Mouse (Mus musculus) lung, postnatal 0 days (tissue): ENCODE data around the gene Acox1. TPM values are rescaled to one million over a fixed set of nuclear protein-coding genes. Genes with fewer than 3 reads are reported as not detected.
A peak's percentile ranks its signal among the peaks of the same experiment; 100 is the strongest.

Experiments used
- ATAC-seq: fragments of 200-750 bp; cut with Nextera tagmentation; 2 replicates; pipeline ENCODE4 v1.8.0; 2017; ENCODE audit warnings: moderate library complexity
- DNase-seq: peaks from one replicate; pipeline ENCODE4 v3.0.0-alpha.2; 2016; ENCODE audit warnings: low spot score
- H3K27ac ChIP-seq: fragments of 300-500 bp; sonication (generic); 2 replicates; pipeline ENCODE4 v1.5.1; 2014; ENCODE audit warnings: antibody characterized with exemption, mild to moderate bottlenecking, low read length, mixed read lengths
- H3K27me3 ChIP-seq: fragments of 300-500 bp; sonication (generic); replicated peaks from 2 replicates; pipeline ENCODE4 v1.6.1; 2014; ENCODE audit warnings: low read length, mixed read lengths; ENCODE audit not compliant: insufficient read depth
- H3K36me3 ChIP-seq: fragments of 300-500 bp; sonication (generic); 2 replicates; pipeline ENCODE4 v1.6.1; 2014; ENCODE audit warnings: low read length, mixed read lengths; ENCODE audit not compliant: insufficient read depth
- H3K4me1 ChIP-seq: fragments of 300-500 bp; sonication (generic); 2 replicates; pipeline ENCODE4 v1.6.1; 2014; ENCODE audit warnings: antibody characterized with exemption, low read depth, low read length, mixed read lengths; ENCODE audit not compliant: insufficient read depth
- H3K4me2 ChIP-seq: fragments of 300-500 bp; sonication (generic); replicated peaks from 2 replicates; pipeline ENCODE4 v1.6.1; 2014; ENCODE audit warnings: low read depth, mild to moderate bottlenecking, low read length, moderate library complexity, mixed read lengths
- H3K4me3 ChIP-seq: fragments of 300-500 bp; sonication (generic); 2 replicates; pipeline ENCODE4 v1.5.1; 2014; ENCODE audit warnings: low read depth, low read length
- H3K9ac ChIP-seq: fragments of 300-500 bp; sonication (generic); replicated peaks from 2 replicates; pipeline ENCODE4 v1.6.1; 2014; ENCODE audit warnings: low read depth, mild to moderate bottlenecking
- H3K9me3 ChIP-seq: fragments of 300-500 bp; sonication (generic); 2 replicates; pipeline ENCODE4 v1.6.1; 2016; ENCODE audit warnings: low read length, mixed read lengths
- CTCF ChIP-seq: IDR thresholded peaks from 2 replicates; pipeline ENCODE4 v1.5.1; 2016; ENCODE audit warnings: antibody characterized with exemption, mild to moderate bottlenecking
- EP300 ChIP-seq: IDR thresholded peaks from 2 replicates; pipeline ENCODE4 v1.6.1; 2016; ENCODE audit warnings: antibody characterized with exemption, mild to moderate bottlenecking, control low read depth
- WGBS: fragments of 180-500 bp; shearing (Covaris S2); extraction: QIAGEN DNeasy Blood & Tissue Kit; methylation state at CpG from one replicate; pipeline ENCODE4 v1.1.7; 2014; 5-methylcytosine and 5-hydroxymethylcytosine counted together
- polyA plus RNA-seq: library from polyadenylated mRNA; unstranded; fragments of >200 nt; fragmentation: Nextera tagmentation; extraction: Ambion mirVana; gene quantifications from 2 replicates; pipeline ENCODE4 v1.2.1, GENCODE M21; 2015

Acox1 gene
- polyA plus RNA-seq, 1 experiment from 2014 or later = 31.7 TPM

DNA sequence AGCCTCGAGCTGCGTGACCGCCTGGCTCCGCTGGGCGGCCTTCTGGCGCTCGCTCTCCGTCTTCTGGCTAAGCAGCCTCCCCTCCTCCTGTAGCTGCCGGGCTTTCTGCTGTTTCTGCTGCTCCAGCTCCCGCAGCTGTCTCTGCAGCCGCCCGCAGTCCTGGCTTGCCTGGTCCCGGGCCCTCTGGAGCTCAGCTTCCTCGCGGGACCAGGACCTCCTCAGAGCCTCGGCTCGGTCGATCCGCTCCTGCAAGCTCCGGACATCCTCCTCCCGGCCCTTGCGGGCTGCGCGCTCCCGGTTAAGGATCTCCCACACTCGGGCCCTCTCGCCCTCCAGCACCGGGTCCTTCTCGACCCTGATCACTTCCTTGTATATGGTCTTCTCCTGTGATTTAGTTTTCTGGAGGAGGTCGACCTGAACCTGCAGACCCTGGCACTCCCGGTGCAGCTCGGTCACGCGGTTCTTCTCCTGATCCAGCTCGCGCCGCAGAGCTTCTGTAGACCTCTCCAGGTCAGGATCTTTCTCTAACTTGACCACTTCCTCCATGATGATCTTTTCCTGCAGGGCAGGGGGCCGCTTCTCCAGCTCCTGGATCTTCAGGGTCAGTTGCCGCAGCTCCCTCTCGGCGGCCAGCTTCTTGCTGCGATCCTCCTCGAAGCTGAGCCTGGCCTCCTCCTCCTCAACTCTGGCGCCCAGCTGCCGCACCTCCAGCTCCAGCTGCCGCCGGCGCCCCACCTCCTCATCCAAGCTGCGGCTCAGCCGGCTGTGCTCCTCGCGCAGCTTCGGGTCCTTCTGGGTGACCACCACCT, 23.3 kb upstream of the Acox1 start:
- peaks cover 9% of the 10 kb centered on the region for H3K4me1 ChIP-seq
- H3K27me3 ChIP-seq = peaks cover 7% of the 10 kb centered on the region; the same call in 1 of the 2 replicates
- no peak for DNase-seq
- H3K36me3 ChIP-seq = no peaks in the 10 kb centered on the region
- ATAC-seq = no peak
- TF ChIP-seq CTCF (peak; percentile 28; the same call in 1 of the 2 replicates), EP300 (no peak)
- H3K4me3 ChIP-seq = peak overlapping the region; percentile 28
- H3K4me2 ChIP-seq = peak overlapping the region; percentile 56
- no peaks in the 10 kb centered on the region for H3K9me3 ChIP-seq
- 0 out of 2 replicates have a peak overlapping the region, but pooled peaks have one; percentile 16 for H3K9ac ChIP-seq
- 26% methylated on average over 52 of the region's 53 CpGs for WGBS
- H3K27ac ChIP-seq = no peak overlapping the region

DNA sequence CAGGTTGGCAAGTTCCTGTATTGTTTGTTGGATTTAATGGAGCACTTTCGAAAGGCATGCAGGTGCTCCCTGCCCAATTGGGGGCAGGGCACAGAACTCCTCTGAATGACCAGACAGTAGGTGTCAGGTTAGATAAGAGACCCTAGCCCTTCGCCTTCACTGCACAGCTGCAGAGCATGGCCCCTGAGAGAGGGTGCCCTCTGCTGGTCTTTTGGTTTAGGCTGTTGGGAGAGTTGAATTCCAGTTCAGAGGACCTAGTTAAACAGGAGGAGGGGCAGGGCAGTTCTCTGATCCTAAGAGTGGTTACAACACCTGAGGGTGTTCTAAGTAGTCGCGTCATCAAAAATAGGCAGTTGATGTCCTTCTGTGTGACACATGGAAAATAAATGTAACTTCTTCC, 21.0 kb upstream of the Acox1 start:
- H3K36me3 ChIP-seq = no peaks in the 10 kb centered on the region
- no peak overlapping the region for H3K4me3 ChIP-seq
- H3K4me2 ChIP-seq = no peak overlapping the region
- no peaks in the 10 kb centered on the region for H3K9me3 ChIP-seq
- peaks cover 9% of the 10 kb centered on the region for H3K4me1 ChIP-seq
- DNase-seq (peak; percentile 90), ATAC-seq (peak; percentile 26)
- H3K9ac ChIP-seq = no peak overlapping the region
- peak overlapping the region; percentile 81 for H3K27ac ChIP-seq
- WGBS = 14% methylated on average over 4 of the region's 4 CpGs
- TF ChIP-seq CTCF (peak; percentile 87), EP300 (no peak)
- peaks cover 7% of the 10 kb centered on the region; the same call in 1 of the 2 replicates for H3K27me3 ChIP-seq

DNA sequence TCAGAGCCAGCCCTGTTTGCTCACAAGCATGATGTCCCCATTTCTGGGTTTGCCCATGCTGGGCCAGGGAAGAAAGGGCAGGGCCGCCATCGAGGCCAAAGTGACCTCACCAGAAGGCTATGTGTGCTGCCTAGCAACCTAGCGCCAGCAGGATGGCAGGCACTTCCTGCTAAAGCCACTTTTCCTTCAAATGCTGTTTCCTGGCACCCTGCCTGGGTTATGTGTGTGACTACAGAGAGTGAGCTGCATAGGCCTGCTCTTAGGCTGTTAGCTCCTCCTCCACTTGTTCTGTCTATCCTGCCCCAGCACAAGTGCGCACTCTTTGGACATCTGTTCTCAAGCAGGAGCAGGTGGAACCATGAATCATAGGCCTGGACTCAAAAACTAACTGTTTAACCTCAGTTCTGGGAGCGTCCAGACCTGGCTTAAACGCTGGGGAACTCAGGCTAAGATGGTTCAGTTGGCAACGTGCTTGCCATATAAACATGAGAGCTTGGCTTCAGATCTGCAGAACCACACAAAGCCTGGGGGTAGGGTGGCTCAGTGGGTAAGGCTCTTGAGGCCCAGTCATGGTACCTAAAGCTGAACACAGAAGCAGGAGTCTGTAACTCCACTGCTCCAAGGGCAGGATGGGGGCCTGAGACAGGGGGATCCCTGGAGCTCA, 20.0 kb upstream of the Acox1 start:
- 21% methylated on average over 7 of the region's 7 CpGs for WGBS
- no peaks in the 10 kb centered on the region for H3K36me3 ChIP-seq
- peaks cover 9% of the 10 kb centered on the region for H3K4me1 ChIP-seq
- no peak overlapping the region for H3K4me2 ChIP-seq
- TF ChIP-seq CTCF (peak; percentile 9; the same call in 1 of the 2 replicates), EP300 (peak; percentile 77)
- no peak overlapping the region for H3K4me3 ChIP-seq
- peak overlapping the region; percentile 93 for H3K27ac ChIP-seq
- peak; percentile 94 for ATAC-seq
- no peaks in the 10 kb centered on the region for H3K9me3 ChIP-seq
- DNase-seq = peak; percentile 99
- no peak overlapping the region for H3K9ac ChIP-seq
- H3K27me3 ChIP-seq = peaks cover 7% of the 10 kb centered on the region; the same call in 1 of the 2 replicates

DNA sequence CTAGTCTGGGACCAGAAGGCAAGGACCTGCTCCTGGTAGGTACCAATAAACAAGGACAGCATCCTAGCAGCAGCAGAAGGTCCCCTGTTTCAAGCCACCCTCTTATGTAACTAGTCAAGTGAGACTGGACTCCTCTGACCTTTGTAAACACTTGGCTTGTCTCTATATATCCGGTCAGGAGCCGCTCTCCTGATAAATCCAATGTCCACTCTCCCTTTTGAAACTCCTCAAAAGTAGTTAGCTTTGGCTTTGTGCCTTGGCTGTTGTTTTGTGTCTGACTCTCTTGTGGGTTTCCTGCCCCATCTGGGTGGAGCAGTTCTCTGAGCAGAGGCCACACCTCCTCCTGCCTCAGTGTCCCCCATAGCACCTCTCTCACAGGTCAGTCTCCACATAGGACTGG, 19.4 kb upstream of the Acox1 start:
- 17% methylated on average over 2 of the region's 2 CpGs for WGBS

DNA sequence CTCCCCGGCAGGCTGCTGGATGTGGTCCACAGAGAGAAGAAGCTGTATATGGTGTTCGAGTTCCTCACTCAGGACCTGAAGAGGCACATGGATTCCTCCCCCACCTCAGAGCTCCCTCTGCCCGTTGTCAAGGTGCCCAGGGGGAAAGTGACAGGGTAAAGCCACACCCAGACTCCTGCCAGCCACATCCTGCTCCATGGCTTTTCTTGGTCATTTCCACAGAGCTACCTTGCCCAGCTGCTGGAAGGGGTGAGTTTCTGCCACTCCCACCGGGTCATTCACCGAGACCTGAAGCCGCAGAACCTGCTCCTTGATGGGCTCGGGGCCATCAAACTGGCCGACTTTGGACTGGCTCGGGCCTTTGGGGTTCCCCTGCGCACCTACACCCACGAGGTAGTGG, 17.7 kb upstream of the Acox1 start:
- TF ChIP-seq CTCF = no peak
- TF ChIP-seq EP300 = no peak
- Histone ChIP-seq H3K4me2 (no peak overlapping the region), H3K9me3 (no peaks in the 10 kb centered on the region), H3K9ac (no peak overlapping the region), H3K4me3 (no peak overlapping the region), H3K36me3 (no peaks in the 10 kb centered on the region), H3K27ac (no peak overlapping the region), H3K4me1 (peaks cover 9% of the 10 kb centered on the region), H3K27me3 (no peaks in the 10 kb centered on the region; the same call in 1 of the 2 replicates)
- DNase-seq (peak; percentile 49), ATAC-seq (no peak)
- WGBS = 71% methylated on average over 9 of the region's 11 CpGs

More for the DNA sequence above, 19.4 kb upstream of the Acox1 start:
- no peak overlapping the region for H3K9ac ChIP-seq
- DNase-seq = peak; percentile 83
- peaks cover 7% of the 10 kb centered on the region; the same call in 1 of the 2 replicates for H3K27me3 ChIP-seq
- peaks cover 9% of the 10 kb centered on the region for H3K4me1 ChIP-seq
- H3K27ac ChIP-seq = peak overlapping the region; percentile 93
- no peaks in the 10 kb centered on the region for H3K36me3 ChIP-seq
- H3K4me3 ChIP-seq = no peak overlapping the region
- no peaks in the 10 kb centered on the region for H3K9me3 ChIP-seq
- peak; percentile 31 for ATAC-seq
- TF ChIP-seq EP300 (peak; percentile 71; the same call in 1 of the 2 replicates), CTCF (no peak)
- no peak overlapping the region for H3K4me2 ChIP-seq

DNA sequence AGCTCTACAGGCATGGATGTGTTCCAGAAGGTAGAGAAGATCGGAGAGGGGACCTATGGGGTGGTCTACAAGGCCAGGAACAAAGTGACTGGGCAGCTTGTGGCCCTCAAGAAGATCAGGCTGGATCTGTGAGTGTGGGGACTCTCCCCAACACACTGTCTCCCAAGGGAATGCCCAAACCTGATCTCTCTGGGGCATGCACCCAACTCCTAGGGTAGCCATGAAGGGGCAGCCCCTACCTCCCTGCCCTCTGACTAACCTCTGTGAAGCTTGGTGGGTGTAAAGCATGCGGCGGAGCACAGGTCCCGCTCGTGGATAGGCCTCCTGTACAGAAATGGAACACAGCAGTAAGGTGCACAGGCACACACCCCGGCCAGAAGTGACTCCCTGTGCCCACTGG, 17.1 kb upstream of the Acox1 start:
- H3K4me2 ChIP-seq = no peak overlapping the region
- no peaks in the 10 kb centered on the region for H3K36me3 ChIP-seq
- no peak overlapping the region for H3K27ac ChIP-seq
- H3K9ac ChIP-seq = no peak overlapping the region
- no peak for ATAC-seq
- TF ChIP-seq EP300 (no peak), CTCF (no peak)
- peaks cover 9% of the 10 kb centered on the region for H3K4me1 ChIP-seq
- WGBS = 92% methylated on average over 6 of the region's 6 CpGs
- H3K9me3 ChIP-seq = no peaks in the 10 kb centered on the region
- no peaks in the 10 kb centered on the region for H3K27me3 ChIP-seq
- no peak overlapping the region for H3K4me3 ChIP-seq
- no peak for DNase-seq
